Mouse (Mus musculus) G1E (cell line): Measurements from ENCODE around the gene Ccdc61.

ENCODE experiments used
- CTCF ChIP-seq: IDR thresholded peaks from 2 replicates; pipeline ENCODE4 v1.5.1; 2012; ENCODE audit warnings: low read depth, low read length, inconsistent platforms, mixed read lengths
- GATA1 ChIP-seq: IDR thresholded peaks from 2 replicates; pipeline ENCODE4 v1.6.1; 2012; ENCODE audit warnings: borderline replicate concordance, low read length, inconsistent platforms, mixed read lengths
- GATA2 ChIP-seq: IDR thresholded peaks from 2 replicates; pipeline ENCODE4 v1.6.1; 2012; ENCODE audit warnings: low read depth, low read length, inconsistent platforms, borderline replicate concordance
- POLR2AphosphoS5 ChIP-seq: IDR thresholded peaks from 2 replicates; pipeline ENCODE4 v1.6.1; 2012; ENCODE audit warnings: low read depth, low read length, inconsistent platforms; ENCODE audit not compliant: insufficient replicate concordance
- TAL1 ChIP-seq: conservative IDR thresholded peaks from 2 replicates; pipeline ENCODE4 v1.6.1; 2012; ENCODE audit warnings: low read depth, low read length, inconsistent platforms, mixed read lengths

DNA sequence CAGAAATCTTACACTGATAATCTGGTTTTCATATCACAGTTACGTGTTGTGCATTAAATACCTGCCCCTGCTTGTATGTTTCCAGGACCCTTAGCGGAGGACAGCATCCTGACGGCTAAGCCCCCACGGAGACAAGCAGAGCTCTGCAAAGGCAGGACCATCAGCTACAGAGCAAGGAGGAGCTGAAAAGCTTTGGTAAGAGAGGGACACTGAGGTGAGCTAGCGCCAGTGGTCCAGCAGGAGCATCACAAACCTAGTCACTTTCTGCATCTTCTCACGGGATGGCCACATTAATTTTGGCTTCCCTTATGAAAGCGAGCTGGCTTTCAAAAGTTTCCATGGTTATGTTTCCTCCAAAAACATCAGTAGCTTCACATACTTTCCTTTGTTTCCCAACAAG, 37.4 kb downstream of the Ccdc61 start:
- TF ChIP-seq CTCF = no peak
- TF ChIP-seq TAL1 = no peak
- no peak for TF ChIP-seq GATA1
- no peak for TF ChIP-seq POLR2AphosphoS5
- no peak for TF ChIP-seq GATA2
